In the genomic region with DNA sequence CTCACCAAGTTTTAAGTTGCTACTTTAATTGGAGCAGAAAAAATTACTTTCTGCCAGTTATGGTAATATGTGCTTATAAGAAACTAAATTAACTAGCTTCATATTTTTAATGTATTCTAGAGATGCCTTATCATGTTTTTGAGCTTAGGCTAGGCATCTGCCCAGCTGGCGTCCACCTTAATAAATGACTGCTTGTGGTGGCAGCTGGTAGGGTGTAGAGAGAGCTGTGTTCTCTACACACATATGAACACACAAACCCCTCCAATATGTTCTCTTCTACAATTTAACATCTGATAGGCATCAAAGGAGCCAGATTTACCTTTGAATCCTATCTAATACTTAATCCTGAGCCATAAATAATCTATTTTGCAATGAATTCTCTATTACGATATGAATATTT, we compare ENCODE assay signal across 32 mouse cellular contexts.
DNase-seq lines count a peak whose midpoint lies in the region; ATAC-seq and TF ChIP-seq lines count a peak whose summit lies in the region.
"Had no signal": no experiment of that assay in that cellular context is flagged by ENCODE, and none has a peak within 500 bp of the region (broad histone marks: within the 10 kb centered on the region; RNA-seq: fewer than 3 reads in every experiment).

No protein-coding gene starts in this region.

- H3K4me3 ChIP-seq in forebrain, embryonic 14.5 days (ENCODE audit: low read depth, low read length), result no peak overlapping the region
- H3K4me3 ChIP-seq in forebrain, embryonic 11.5 days (ENCODE audit: low read depth, low read length), result no peak overlapping the region
- no peak overlapping the region for H3K4me3 ChIP-seq in kidney, adult 2 months (ENCODE audit: insufficient read depth, low read depth, low read length)
- H3K4me3 ChIP-seq: embryonic facial prominence, embryonic 10.5 days; embryonic facial prominence, embryonic 13.5 days; erythroblast, embryonic 14.5 days; gastrocnemius, adult 2 months; heart, embryonic 12.5 days; heart, embryonic 15.5 days; hindbrain, embryonic 10.5 days; hindbrain, embryonic 13.5 days; intestine, embryonic 15.5 days had no signal

- H3K9me3 ChIP-seq in forebrain, embryonic 14.5 days (replicated peaks; ENCODE audit: control insufficient read depth, low read length), result no peaks in the 10 kb centered on the region
- H3K9me3 ChIP-seq in forebrain, embryonic 11.5 days (ENCODE audit: control insufficient read depth, low read length), result no peaks in the 10 kb centered on the region
- H3K9me3 ChIP-seq: embryonic facial prominence, embryonic 10.5 days; embryonic facial prominence, embryonic 13.5 days; G1E; heart, embryonic 12.5 days; heart, embryonic 15.5 days; hindbrain, embryonic 10.5 days; hindbrain, embryonic 13.5 days; intestine, embryonic 15.5 days had no signal

- TF ChIP-seq POLR2A in kidney, adult 2 months (IDR thresholded peaks at IDR 0.05; ENCODE audit: low read depth, low read length), result no peak

- H3K27me3 ChIP-seq in forebrain, embryonic 14.5 days (replicated peaks; ENCODE audit: control insufficient read depth, insufficient read depth, low read length), result no peaks in the 10 kb centered on the region
- no peaks in the 10 kb centered on the region for H3K27me3 ChIP-seq in forebrain, embryonic 11.5 days (ENCODE audit: control insufficient read depth, insufficient read depth, low read length)
- no peaks in the 10 kb centered on the region for H3K27me3 ChIP-seq in kidney, adult 2 months (replicated peaks; ENCODE audit: control insufficient read depth, insufficient read depth, low read length)
- H3K27me3 ChIP-seq: CH12.LX; embryonic facial prominence, embryonic 13.5 days; heart, embryonic 12.5 days; heart, embryonic 15.5 days; hindbrain, embryonic 13.5 days; intestine, embryonic 15.5 days; Patski had no signal

- no peak overlapping the region for H3K4me2 ChIP-seq in forebrain, embryonic 14.5 days (ENCODE audit: low read length)
- H3K4me2 ChIP-seq in forebrain, embryonic 11.5 days (ENCODE audit: low read depth, low read length, severe bottlenecking), result no peak overlapping the region
- H3K4me2 ChIP-seq: embryonic facial prominence, embryonic 13.5 days; heart, embryonic 12.5 days; heart, embryonic 15.5 days; hindbrain, embryonic 13.5 days; intestine, embryonic 15.5 days had no signal

- no peak for TF ChIP-seq CTCF in kidney, adult 2 months (conservative IDR thresholded peaks at IDR 0.05; ENCODE audit: insufficient read depth, insufficient read length, low read depth, low read length)

- 90% methylated on average over 2 of the region's 2 CpGs for WGBS in forebrain, embryonic 14.5 days
- WGBS in forebrain, embryonic 11.5 days, result 95% methylated on average over 2 of the region's 2 CpGs
- WGBS in kidney, adult 2 months, result 90% methylated on average over 2 of the region's 2 CpGs

- DNase-seq in forebrain, embryonic 14.5 days (ENCODE audit: low spot score), result peak; percentile 31
- DNase-seq in forebrain, embryonic 11.5 days (ENCODE audit: low spot score), result no peak
- DNase-seq in layer of hippocampus, postnatal 14 days (ENCODE audit: low spot score in 2 of 2), result peak; percentile 22 to 72
- no peak for DNase-seq in layer of hippocampus, adult 18-20 months (ENCODE audit: low spot score in 2 of 2)
- DNase-seq in right cerebral cortex, postnatal 4 days, result peak; percentile 5
- no peak for DNase-seq in right cerebral cortex, postnatal 14 days
- no peak for DNase-seq in kidney, adult 2 months
- DNase-seq: adrenal gland, adult 2 months; adrenal gland, postnatal 14 days; B cell, adult 2 months; cerebellum, adult 11-12 months; cerebellum, adult 8-10 months; cerebellum, postnatal 10 days; cerebellum, postnatal 36 days; embryo, embryonic 11 days; gastrocnemius, adult 2 months; gastrocnemius, postnatal 14 days; heart, adult 11 months; heart, postnatal 10 days; heart, postnatal 36 days had no signal

- no peaks in the 10 kb centered on the region for H3K36me3 ChIP-seq in forebrain, embryonic 14.5 days (ENCODE audit: control insufficient read depth, insufficient read depth, low read length)
- no peaks in the 10 kb centered on the region for H3K36me3 ChIP-seq in forebrain, embryonic 11.5 days (ENCODE audit: control insufficient read depth, insufficient read depth, low read length)
- no peaks in the 10 kb centered on the region for H3K36me3 ChIP-seq in kidney, adult 2 months (ENCODE audit: control insufficient read depth, insufficient read depth, low read length)
- H3K36me3 ChIP-seq: embryonic facial prominence, embryonic 10.5 days; embryonic facial prominence, embryonic 13.5 days; G1E; heart, embryonic 12.5 days; heart, embryonic 15.5 days; hindbrain, embryonic 10.5 days; hindbrain, embryonic 13.5 days; intestine, embryonic 15.5 days had no signal

- H3K4me1 ChIP-seq in forebrain, embryonic 14.5 days (ENCODE audit: control insufficient read depth, insufficient read depth, low read length), result no peaks in the 10 kb centered on the region
- H3K4me1 ChIP-seq in forebrain, embryonic 11.5 days (replicated peaks; ENCODE audit: control insufficient read depth, insufficient read depth, low read length), result no peaks in the 10 kb centered on the region
- H3K4me1 ChIP-seq in kidney, adult 2 months (ENCODE audit: control insufficient read depth, insufficient read depth, low read length), result no peaks in the 10 kb centered on the region
- H3K4me1 ChIP-seq: embryonic facial prominence, embryonic 10.5 days; embryonic facial prominence, embryonic 13.5 days; heart, embryonic 12.5 days; heart, embryonic 15.5 days; hindbrain, embryonic 10.5 days; hindbrain, embryonic 13.5 days; intestine, embryonic 15.5 days had no signal

- no peak overlapping the region for H3K9ac ChIP-seq in forebrain, embryonic 14.5 days (ENCODE audit: low read length)
- no peak overlapping the region for H3K9ac ChIP-seq in forebrain, embryonic 11.5 days (ENCODE audit: low read length)
- H3K9ac ChIP-seq: embryonic facial prominence, embryonic 13.5 days; heart, embryonic 12.5 days; heart, embryonic 15.5 days; hindbrain, embryonic 13.5 days; intestine, embryonic 15.5 days had no signal

- no peak overlapping the region for H3K27ac ChIP-seq in forebrain, embryonic 14.5 days (ENCODE audit: low read depth, low read length)
- no peak overlapping the region for H3K27ac ChIP-seq in forebrain, embryonic 11.5 days (ENCODE audit: low read depth, low read length)
- no peak overlapping the region for H3K27ac ChIP-seq in kidney, adult 2 months (ENCODE audit: insufficient read depth, low read depth, low read length)
- H3K27ac ChIP-seq: embryonic facial prominence, embryonic 10.5 days; embryonic facial prominence, embryonic 13.5 days; gastrocnemius, adult 2 months; heart, embryonic 15.5 days; hindbrain, embryonic 10.5 days; hindbrain, embryonic 13.5 days; intestine, embryonic 15.5 days had no signal

- peak; percentile 66; the same call in 1 of the 2 replicates for ATAC-seq in forebrain, embryonic 14.5 days
- no peak for ATAC-seq in forebrain, embryonic 11.5 days (replicated peaks; ENCODE audit: low FRiP score)
- ATAC-seq: hindbrain, embryonic 16.5 days; intestine, embryonic 15.5 days; Patski had no signal

Comparison
In these comparisons a context has a peak if more than half of its experiments do, and no peak if none do; other contexts are left out.
1. DNase-seq: peak in forebrain, embryonic 14.5 days (single experiment), layer of hippocampus, postnatal 14 days (2 of 2) and right cerebral cortex, postnatal 4 days (single experiment); none in forebrain, embryonic 11.5 days (single experiment), layer of hippocampus, adult 18-20 months (0 of 2), right cerebral cortex, postnatal 14 days (single experiment) and kidney, adult 2 months (single experiment).